ENCODE assay signal across 21 mouse cellular contexts in genomic region chr11:117718838-117719237, GRCm38 (mm10).
DNase-seq lines count a peak whose midpoint lies in the region; ATAC-seq and TF ChIP-seq lines count a peak whose summit lies in the region.
"Had no signal": no experiment of that assay in that cellular context is flagged by ENCODE, and none has a peak within 500 bp of the region (broad histone marks: within the 10 kb centered on the region; RNA-seq: fewer than 3 reads in every experiment).

No protein-coding gene starts in this region.

- H3K4me3 ChIP-seq in cerebellum, adult 2 months (replicated peaks; ENCODE audit: insufficient read depth, low read depth, low read length) = no peak overlapping the region
- H3K4me3 ChIP-seq in midbrain, embryonic 13.5 days (replicated peaks) = no peak overlapping the region
- H3K4me3 ChIP-seq: embryonic facial prominence, embryonic 10.5 days; heart, adult 2 months; heart, embryonic 15.5 days; intestine, embryonic 15.5 days had no signal

- WGBS in cerebellum, adult 2 months = 95% methylated on average over 3 of the region's 3 CpGs
- WGBS in midbrain, embryonic 13.5 days = 99% methylated on average over 3 of the region's 3 CpGs

- no peak overlapping the region for H3K9ac ChIP-seq in midbrain, embryonic 13.5 days (replicated peaks)
- H3K9ac ChIP-seq: heart, embryonic 15.5 days; hindbrain, embryonic 14.5 days; intestine, embryonic 15.5 days had no signal

- ATAC-seq in megakaryocyte, adult 5-6 weeks (ENCODE audit: poor library complexity, severe bottlenecking) = peak; percentile 63
- peak; percentile 51 for ATAC-seq in neutrophil, adult 5-6 weeks (ENCODE audit: extremely low read depth, insufficient number of reproducible peaks, low FRiP score, poor library complexity, severe bottlenecking)
- ATAC-seq in midbrain, embryonic 13.5 days = no peak
- ATAC-seq: activated CD4-positive, CD25-positive, alpha-beta regulatory T cell, adult 4 months; CD4-positive, CD25-positive, alpha-beta regulatory T cell, adult 4 months; forebrain, embryonic 14.5 days; intestine, embryonic 15.5 days had no signal

- no peak overlapping the region for H3K27ac ChIP-seq in cerebellum, adult 2 months (ENCODE audit: insufficient read depth, low read length)
- no peak overlapping the region for H3K27ac ChIP-seq in midbrain, embryonic 13.5 days
- H3K27ac ChIP-seq: embryonic facial prominence, embryonic 10.5 days; heart, adult 2 months; heart, embryonic 15.5 days; hindbrain, embryonic 14.5 days; intestine, embryonic 15.5 days had no signal

- no peaks in the 10 kb centered on the region for H3K4me1 ChIP-seq in cerebellum, adult 2 months (ENCODE audit: control insufficient read depth, insufficient read depth, low read length)
- no peaks in the 10 kb centered on the region for H3K4me1 ChIP-seq in midbrain, embryonic 13.5 days (replicated peaks)
- H3K4me1 ChIP-seq: embryonic facial prominence, embryonic 10.5 days; heart, embryonic 15.5 days; intestine, embryonic 15.5 days had no signal

- peak; percentile 59 to 70 for DNase-seq in spleen, postnatal 36 days (ENCODE audit: low spot score in 2 of 2)
- DNase-seq in spleen, postnatal 10 days (ENCODE audit: low spot score in 2 of 2) = no peak
- peak; percentile 53 to 61 for DNase-seq in CD8-positive naive resting alpha-beta T cell, adult 2 months (ENCODE audit: low read depth in 2 of 2, low spot score in 2 of 2)
- no peak for DNase-seq in cerebellum, adult 2 months
- DNase-seq in c-Kit-positive CD71-positive TER-119-positive erythroid progenitor cells, embryonic 14.5 days (ENCODE audit: low spot score) = no peak
- DNase-seq: adrenal gland, postnatal 25 days; cerebellum, adult 8-10 months; cerebellum, postnatal 25 days; heart, adult 2 months; heart, postnatal 14 days had no signal

- H3K27me3 ChIP-seq in cerebellum, adult 2 months (ENCODE audit: control insufficient read depth, insufficient read depth, low read length) = no peaks in the 10 kb centered on the region
- no peaks in the 10 kb centered on the region for H3K27me3 ChIP-seq in midbrain, embryonic 13.5 days
- H3K27me3 ChIP-seq: heart, embryonic 15.5 days; intestine, embryonic 15.5 days had no signal

- peaks cover 88% of the 10 kb centered on the region for H3K36me3 ChIP-seq in midbrain, embryonic 13.5 days

- TF ChIP-seq CTCF in cerebellum, adult 2 months (IDR thresholded peaks at IDR 0.05; ENCODE audit: borderline replicate concordance, insufficient read depth, low read depth, low read length) = no peak

- H3K4me2 ChIP-seq in midbrain, embryonic 13.5 days (replicated peaks) = no peak overlapping the region
- H3K4me2 ChIP-seq: heart, embryonic 11.5 days; heart, embryonic 15.5 days; hindbrain, embryonic 14.5 days; intestine, embryonic 15.5 days had no signal

- H3K9me3 ChIP-seq in midbrain, embryonic 13.5 days = no peaks in the 10 kb centered on the region
- H3K9me3 ChIP-seq: embryonic facial prominence, embryonic 10.5 days; heart, embryonic 15.5 days; intestine, embryonic 15.5 days had no signal

- no peak for TF ChIP-seq POLR2A in cerebellum, adult 2 months (IDR thresholded peaks at IDR 0.05; ENCODE audit: borderline replicate concordance, insufficient read depth, low read length)

Comparison
In these comparisons a context has a peak if more than half of its experiments do, and no peak if none do; other contexts are left out.
1. DNase-seq: peak in spleen, postnatal 36 days (2 of 2) and CD8-positive naive resting alpha-beta T cell, adult 2 months (2 of 2); none in spleen, postnatal 10 days (0 of 2), cerebellum, adult 2 months (0 of 2) and c-Kit-positive CD71-positive TER-119-positive erythroid progenitor cells, embryonic 14.5 days (single experiment).